Mouse (Mus musculus) urinary bladder, postnatal 36 days (tissue): Measurements from ENCODE around the gene Snx6.
"Not testable (repeated sequence)": the region's sequence is repeated elsewhere in the genome, so short reads cannot be mapped to it uniquely, and the experiment has no call there.

Source experiments
- DNase-seq, 2 experiments: peaks; one replicate each; pipeline ENCODE4 v3.0.0; 2022; ENCODE audit warnings: low spot score in 2 of 2, mixed read lengths in 1 of 2

Gene Snx6

DNA sequence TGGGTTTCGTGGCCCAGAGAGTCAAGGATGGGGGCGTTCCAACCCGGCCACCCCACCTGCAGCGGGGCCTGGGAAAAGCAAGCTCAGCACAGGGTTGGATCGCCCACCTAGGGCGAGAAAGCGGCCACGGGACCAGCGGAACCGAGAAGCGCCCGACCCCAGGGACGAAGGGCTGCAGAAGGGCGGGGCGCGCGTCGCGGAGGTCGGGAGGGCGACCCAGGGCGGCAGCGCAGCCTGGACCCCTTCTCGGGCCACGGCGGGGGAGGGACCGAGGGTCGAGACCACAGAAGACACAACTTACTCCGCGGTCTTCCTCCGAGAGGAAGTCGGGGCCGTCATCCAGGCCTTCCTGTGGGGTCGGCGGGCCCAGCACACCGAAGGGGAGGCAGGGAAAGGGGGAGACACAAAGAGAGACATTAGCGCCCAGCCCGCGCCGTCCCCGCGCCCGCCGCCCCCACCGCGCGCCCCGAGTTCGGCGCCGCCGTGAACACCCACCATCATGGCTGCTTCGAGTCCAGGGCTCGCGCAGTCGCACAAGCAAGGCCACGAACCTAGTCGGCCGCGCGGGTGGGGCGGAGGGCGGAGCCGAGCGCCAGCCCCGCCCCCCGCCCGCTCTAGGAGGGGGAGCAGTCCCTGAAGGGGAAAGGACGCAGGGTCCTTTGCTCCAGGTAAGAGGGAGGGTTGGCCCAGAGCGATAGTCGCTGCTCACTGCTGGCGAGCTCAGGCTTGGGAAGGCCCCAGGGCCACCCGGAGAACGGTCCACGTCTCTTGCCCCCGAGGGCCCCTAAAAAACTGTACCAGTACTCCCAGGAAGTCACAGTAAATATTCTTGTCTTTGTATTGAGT is at the start of gene Snx6:
Gene Snx6 (minus strand): TSS at position 551 of the 846 bp plus-strand sequence.
- peak; percentile 75 to 81 for DNase-seq

DNA sequence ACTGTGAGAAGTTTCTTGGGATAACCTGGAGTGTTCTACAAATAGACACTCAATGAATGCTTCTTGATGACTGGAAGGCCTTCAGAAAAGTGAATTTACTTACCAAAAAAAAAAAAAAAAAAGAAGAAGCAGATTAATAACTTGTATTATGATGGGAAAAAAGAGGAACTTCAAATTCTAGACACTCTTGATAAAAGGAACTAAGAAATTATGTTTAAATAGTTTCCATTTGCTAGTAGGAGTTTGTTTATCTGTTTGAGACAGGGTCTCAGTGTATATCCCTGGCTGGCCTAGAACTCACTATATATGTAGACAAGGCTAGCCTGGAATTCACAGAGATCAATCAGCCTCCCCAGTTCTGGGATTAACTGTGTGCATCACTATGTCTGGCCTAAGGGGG is 48.9 kb upstream of the Snx6 start:
- no peak for DNase-seq

DNA sequence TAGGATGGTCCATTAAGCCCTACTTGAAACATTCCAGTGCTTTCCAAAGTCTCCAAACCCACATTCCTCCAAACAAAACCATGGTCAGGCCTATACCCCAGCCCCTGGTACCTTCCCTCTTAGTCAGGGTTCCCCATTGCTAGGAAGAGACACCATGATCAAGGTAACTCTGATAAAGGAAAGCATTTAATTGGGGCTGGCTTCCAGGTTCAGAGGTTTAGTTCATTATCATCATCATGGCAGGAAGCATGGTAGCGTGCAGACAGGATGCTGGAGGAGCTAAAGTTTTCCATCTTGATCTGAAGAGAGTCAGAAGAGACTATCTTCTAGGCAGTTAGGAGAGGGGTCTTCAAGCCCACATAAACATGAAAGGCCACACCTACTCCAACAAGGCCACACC is 46.1 kb upstream of the Snx6 start:
- no peak for DNase-seq

DNA sequence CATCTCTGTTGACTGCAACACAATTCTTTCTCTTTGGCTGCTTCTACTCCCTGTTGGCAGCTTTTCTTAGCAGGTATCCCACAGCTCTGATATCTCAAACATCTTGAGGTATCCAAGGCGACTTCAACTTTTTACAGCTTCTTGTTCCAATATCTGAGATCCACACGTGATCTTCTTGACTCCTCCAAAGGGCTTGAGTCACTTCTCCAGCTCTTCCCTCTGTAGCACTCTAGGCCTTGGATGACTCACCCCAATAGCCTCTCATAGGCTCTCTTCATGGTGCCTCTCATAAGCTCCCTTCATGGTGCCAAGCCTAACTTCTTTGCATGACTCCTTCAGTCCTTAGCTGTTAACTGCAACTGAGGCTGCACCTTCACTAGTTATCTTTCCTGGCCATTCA is 44.3 kb upstream of the Snx6 start:
- DNase-seq: no peak

DNA sequence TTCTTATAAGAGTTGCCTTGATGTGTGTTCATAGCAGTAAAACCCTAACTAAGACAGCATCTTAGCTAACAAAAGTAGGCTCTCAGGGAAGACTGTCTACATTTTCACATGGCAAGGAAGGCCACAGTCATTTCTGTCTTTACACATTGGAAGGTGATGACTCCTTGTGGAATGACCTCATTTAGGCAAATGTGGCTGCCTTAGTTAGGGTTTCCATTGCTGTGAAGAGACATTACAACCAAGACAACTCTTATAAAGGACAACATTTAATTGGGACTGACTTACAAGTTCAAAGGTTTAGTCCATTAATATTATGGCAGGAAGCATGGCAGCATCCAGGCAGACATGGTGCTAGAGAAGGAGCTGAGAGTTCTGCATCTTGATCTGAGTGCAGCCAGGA is 43.4 kb upstream of the Snx6 start:
- no peak for DNase-seq

DNA sequence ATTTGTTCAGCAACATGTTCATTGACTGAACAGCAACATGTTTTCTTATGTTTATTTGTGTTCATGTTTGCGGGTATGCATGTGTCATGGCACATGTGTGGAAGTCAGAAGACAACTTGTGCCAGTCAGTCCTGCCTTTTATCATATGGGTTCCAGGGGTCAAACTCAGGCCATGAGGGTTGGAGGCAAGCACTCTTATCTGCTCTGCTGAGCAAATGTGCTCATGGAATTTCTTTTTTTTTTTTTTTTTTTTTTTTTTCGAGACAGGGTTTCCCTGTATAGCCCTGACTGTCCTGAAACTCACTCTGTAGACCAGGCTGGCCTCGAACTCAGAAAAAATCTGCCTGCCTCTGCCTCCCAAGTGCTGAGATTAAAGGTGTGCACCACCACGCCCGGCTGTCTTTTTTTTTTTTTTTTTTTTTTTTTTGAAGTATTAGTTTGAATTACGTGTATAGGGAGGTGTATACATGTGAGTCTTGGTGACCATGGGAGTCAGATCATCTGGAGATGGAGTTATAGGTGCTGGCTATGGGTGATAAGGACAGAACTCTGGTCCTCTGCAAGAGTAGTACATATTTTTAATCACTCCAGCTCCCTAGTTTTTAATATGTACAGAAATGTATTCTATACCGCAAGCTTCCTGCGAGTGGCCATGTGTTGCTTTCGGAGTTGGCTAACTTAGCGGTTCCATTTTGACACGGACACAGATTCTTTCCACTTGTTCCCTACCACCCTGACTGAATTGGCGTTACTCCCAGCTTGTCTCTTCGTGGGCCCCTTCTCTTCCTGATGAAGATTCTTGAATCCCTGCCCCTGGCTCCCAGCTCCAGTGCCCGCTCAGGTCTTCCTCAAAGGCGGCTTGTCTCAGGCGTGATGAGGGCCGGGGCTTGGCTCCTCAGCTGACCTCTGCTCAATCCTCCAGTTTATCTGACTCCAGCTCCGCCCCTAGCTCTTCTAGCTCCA is 40.4 kb upstream of the Snx6 start:
- no peak for DNase-seq

DNA sequence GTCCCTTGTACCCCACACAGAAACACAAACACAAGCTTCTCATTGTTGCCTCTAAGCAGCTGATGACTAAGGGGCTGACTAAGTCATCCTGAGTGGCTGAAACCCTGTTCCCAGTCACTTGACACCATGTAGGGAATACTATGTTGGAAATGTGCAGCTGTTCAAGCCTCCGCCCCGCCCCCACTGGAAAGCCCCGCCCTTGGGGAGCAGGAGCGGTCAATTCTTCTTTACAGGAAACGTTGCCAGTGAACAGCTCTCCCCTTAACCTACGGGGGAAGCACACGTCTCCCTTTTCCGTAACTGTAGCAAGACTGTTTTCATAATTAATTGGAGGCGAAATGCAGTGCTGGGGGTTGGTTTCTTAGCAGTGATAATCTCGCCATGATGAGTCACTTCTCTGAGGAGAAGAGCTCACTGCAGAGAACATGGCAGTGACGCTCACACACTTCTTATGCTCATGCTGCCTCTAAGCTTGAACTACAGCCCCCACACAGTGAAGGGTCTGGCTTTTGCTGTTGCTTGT is 39.5 kb upstream of the Snx6 start:
- DNase-seq: peak; percentile 64 to 69

DNA sequence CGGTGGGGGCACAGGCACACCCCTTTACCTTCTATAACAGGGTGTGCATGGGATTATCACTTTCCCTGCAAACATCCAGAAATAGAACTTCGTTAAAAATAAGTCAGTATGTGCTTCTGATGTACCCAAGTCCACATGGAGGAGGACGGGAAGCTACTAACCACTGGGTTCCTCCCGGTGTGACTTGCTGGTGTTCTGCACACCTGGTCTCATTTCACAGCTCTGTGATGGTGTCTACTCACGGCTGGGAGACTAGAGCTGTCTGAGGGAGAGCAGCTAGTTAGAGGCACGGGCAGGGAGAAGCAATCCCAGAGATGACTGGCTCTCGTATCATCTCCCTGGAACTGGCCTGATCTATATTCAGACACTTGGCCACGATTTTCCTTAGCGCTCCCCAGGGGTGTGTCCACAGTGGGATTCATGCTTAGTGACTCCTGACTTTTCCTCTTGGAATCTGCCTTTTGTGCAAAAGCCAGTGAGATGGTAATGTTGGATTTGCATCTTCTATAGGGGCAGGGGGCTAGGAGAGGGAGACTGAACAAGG is 38.4 kb upstream of the Snx6 start:
- no peak for DNase-seq

DNA sequence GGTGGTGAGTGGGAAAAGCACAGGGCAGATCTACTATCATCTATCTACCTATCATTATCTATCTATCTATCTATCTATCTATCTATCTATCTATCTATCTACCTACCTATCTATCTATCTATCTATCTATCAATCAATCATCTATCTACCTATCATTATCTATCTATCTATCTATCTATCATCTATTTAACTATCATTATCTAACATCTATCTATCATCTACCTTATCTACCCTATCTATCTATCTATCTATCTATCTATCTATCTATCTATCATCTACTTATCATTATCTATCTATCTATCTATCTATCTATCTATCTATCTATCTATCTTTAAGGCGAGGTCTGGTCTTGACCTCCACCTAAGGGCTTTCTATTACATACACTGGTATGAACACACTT is 36.4 kb upstream of the Snx6 start:
- DNase-seq: not testable (repeated sequence)

DNA sequence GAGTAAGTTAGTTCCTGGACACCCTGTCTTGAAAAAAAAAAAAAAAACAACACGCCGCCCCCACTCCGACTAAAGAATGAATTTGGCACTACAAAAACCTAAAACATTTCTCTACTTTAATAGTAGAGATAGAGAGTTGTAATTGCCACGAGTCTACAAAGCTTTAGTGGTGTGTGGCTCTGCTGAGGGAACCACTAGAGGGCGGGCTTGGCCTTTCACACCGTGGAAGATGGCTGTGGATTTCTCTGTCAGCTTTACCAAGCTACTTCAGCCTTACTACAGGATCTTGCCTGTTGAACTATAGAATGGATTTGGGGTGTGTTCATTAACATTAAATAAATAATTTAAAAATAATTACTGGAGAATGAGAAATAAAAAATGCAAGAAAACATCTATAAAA is 35.1 kb upstream of the Snx6 start:
- DNase-seq: peak; percentile 71 to 83

DNA sequence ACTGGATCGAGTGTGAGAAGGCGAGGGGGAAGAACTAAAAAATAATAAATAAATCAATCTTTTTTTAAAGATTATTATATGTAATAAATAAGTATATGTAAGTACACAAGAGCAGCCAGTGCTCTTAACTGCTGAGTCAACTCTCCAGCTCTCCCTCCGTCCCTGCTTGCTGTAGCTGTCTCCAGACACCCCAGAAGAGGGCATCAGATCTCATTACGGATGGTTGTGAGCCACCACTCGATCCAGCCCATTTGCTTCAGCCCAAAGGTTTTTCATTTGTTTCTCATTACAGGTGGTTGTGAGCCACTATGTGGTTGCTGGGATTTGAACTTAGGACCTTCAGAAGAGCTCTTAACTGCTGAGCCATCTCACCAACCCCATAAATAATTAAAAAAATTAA is 34.4 kb upstream of the Snx6 start:
- no peak for DNase-seq

DNA sequence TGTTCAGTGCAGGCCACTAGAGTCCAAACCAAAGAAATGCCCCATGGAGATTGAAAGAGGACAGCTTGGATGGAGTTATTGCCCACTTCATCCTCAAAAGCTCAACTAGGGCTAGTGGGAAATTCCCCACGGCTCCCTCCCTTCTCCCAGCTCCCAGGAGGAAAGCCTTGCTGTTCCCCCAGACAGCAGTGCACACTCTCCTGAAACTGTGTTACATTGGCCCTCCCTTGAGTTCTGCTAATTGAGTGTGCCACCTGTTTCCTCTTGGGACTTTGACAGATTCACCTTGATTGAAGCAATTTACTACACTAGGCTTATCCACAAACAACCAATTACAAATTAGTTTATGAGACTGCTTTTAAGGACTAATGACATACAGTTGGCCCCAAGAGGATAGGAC is 32.5 kb upstream of the Snx6 start:
- DNase-seq: no peak

DNA sequence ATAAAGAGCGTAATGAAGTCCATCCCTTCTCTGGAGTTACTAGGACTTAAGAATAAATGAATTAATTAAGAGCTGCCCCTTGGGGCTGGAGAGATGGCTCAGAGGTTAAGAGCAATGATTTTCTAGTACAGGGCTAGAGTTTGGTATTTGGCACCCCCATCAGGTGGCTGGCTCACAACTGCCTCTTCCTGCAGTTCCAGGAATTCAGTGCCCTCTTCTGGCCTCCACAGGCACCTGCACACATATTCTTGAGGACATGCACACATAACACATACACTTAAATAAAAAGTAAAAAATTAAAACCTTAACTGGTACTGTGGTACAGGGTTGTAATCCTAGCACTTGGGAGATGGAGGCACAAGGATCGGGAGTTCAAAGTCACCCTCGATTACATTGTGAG is 29.7 kb upstream of the Snx6 start:
- DNase-seq: no peak

DNA sequence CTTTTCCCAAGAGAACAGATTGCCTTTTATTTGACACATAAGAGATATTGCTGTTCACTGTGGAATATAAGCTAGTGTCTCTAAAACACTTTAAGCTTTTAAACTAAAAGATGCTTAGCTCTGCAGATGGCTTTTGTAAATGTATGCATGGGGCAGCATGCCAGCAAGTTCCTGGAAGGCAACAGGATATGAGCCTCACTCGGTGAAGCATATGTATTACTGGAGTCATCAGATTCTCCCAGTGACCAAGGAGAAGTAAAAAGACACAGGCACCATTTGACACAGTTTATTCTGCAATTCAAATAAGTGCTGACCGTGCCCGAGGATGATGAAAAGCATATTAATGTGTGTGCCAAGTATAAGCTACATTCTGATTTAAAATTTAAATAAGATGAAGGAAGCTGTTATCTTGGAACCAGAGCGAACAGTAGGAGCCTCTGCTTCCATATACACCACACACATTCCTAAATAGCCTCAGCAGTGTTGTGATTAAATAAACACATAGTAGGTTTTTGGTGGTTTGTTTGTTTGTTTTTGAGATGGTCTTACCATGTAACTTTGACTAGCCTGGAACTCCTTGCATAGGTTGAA is 27.4 kb upstream of the Snx6 start:
- no peak for DNase-seq

DNA sequence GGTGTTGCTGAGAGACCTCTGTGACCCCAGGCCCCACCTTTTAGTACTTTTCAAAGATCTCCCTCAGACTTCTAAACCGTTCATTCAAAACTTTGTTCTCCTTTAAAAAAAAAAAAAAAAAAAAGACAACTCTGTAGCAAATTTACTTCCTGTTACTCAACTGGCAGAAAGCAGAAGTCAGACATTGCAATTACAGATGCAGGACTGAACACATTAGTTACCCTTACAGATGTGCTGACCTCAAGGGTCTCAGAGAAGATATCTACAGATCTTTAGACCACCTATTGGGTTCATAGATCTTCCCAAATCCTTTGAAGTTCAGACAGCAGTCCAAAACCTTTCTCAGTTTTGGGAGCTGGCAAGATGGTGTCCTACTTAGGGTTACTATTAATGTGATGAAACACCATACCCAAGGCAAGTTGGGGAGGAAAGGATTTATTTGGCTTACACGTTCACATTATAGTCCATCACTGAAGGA is 25.2 kb upstream of the Snx6 start:
- no peak for DNase-seq

DNA sequence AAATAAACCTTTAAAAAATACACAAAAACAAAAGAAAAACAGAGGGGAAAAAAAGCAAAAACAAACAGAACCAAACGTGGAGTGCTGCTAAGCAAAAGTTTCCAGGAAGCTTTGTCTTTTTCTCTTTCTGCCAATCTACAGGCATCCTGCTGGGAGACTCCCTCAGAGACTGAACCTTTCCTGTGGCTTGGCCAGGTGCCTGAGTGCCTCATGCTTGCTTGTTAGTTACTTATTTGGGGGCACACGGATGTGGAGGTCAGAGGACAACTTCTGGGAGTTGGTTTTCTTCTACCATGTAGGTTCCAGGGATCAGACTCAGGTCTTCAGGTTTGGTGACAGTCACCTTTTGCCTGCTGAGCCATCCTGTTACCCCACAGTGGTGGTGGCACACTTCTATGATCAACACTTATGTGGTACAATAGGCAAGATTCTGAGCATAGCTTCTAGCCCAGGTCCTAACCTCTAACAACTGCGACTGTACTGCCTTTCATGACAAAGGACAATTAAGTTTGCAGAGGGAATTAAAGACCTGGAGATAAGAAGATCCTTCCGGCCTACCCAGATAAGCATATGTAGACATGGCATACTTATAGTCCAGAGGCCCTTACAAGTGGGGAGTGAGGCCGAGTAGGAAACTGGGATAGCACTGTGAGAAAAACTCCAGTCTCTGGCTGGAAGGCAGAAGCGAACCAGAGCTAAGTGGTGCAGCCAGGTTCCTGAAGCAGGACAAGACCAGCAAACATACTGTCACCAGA is 23.9 kb upstream of the Snx6 start:
- no peak for DNase-seq

DNA sequence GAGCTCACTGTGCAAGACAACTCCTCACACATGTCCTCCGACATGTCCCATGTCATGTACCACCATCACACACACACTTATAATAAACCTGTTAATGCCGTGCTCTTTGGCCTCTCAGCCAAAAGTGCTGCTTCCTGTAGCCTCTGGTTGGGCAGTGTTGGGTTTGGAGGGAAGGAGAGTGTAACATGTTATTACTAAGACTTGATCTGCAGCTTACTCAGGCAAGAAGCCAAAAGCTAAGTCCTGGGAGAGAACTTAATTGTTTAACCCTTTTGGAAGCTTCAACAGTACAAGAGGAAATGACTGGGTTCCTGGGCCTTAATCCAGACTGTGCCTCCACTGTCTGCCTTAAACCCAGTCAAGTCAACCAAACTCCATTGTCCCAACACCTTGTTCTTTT is 14.6 kb upstream of the Snx6 start:
- DNase-seq: no peak

DNA sequence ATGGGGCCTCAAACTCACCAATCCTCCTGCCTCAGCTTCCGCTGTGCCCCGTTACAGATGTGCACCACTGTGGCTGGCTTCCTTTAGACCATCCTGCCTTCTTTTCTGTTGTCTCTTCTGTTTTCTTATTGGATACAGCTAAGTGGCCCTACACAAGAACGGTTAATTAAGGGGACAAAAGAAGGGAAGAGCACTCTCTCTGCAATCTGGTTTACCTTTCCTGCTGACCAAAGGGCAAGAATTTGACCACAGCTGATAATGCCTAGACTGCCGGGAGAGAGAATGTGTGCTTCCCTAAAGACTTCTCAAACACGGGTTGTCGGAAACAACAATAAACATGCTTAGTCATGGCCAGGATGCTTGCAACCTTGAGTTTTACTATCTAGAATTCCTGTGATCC is 12.0 kb upstream of the Snx6 start:
- DNase-seq: no peak

DNA sequence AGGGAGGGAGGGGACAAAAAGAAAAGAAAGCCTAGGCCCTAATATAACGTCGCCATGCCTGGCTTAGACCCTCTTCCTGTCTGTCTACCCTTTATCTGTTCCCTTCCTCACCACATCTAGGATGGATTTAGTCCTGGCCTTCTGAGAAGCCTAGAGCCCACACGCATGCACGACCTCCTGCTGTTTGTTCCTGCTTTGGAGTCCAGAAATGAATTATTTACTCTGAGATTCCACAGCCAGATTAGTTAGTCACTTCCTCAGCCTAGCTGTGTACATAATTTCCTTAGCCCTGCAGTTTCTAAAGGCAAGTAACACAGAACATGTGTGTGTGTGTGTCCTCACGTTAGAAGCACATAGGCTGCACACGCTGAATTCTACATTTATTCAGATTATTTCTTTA is 10.6 kb upstream of the Snx6 start:
- DNase-seq: no peak

DNA sequence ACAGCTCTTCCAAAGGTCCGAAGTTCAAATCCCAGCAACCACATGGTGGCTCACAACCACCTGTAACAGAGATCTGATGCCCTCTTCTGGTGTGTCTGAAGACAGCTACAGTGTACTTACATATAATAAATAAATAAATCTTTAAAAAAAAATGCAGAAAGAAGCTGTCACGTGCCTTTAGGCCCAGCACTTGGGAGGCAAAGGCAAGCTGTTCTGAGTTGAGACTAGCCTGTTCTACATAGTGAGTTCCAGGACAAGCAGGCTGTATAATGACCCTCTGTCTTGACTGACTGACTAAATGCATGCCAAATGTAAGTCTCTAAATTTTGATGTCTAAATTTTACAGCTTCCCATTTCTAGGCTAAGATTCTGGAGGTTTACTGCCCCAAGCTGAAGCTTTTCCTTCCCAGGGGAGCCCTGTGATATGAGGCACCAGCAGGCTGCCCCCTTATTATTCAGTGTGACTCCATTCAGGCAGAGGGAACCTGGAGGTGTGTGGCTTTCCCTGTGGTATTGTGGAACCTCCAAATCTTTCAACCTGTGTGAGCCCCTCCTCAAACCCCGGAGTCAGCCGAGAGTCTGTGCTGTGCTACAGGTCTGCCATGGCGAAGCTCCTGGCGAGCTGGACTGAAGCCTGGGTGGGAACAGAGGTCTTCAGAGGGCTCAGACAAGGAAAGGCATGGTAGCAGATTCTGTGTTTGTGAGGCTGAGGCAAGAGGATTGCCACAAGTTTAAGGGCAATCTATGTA is 9.9 kb upstream of the Snx6 start:
- DNase-seq: no peak
